Mouse (Mus musculus): ENCODE results near the gene Acr. TPM values are rescaled to one million over a fixed set of nuclear protein-coding genes. Genes with fewer than 3 reads are reported as not detected.

Acr gene
- polyA plus RNA-seq, 1 experiment from 2014 or later, result not detected

- 78% methylated on average over 8 of the region's 8 CpGs for WGBS
- Histone ChIP-seq H3K9ac (replicated peaks; ENCODE audit: low read length) (no peak overlapping the region), H3K4me3 (ENCODE audit: low read depth, low read length) (no peak overlapping the region), H3K9me3 (replicated peaks; ENCODE audit: control insufficient read depth, low read length) (no peaks in the 10 kb centered on the region), H3K27ac (replicated peaks; ENCODE audit: low read depth, low read length) (no peak overlapping the region), H3K4me1 (ENCODE audit: control insufficient read depth, insufficient read depth, low read length) (no peaks in the 10 kb centered on the region), H3K27me3 (ENCODE audit: control insufficient read depth, insufficient read depth, low read length) (no peaks in the 10 kb centered on the region), H3K36me3 (replicated peaks; ENCODE audit: control insufficient read depth, insufficient read depth, low read depth, low read length) (no peaks in the 10 kb centered on the region), H3K4me2 (ENCODE audit: low read depth, low read length) (no peak overlapping the region)
- ATAC-seq (replicated peaks; ENCODE audit: insufficient number of reproducible peaks, low FRiP score, low TSS enrichment, low read depth) (no peak), DNase-seq (ENCODE audit: low spot score) (no peak)
These were observed 4.0 kb downstream of the Acr start for GRCm38 (mm10) chr15:89572147-89572546.

- ATAC-seq (replicated peaks; ENCODE audit: insufficient number of reproducible peaks, low FRiP score, low TSS enrichment, low read depth) (no peak), DNase-seq (ENCODE audit: low spot score) (no peak)
- Histone ChIP-seq H3K36me3 (replicated peaks; ENCODE audit: control insufficient read depth, insufficient read depth, low read depth, low read length) (no peaks in the 10 kb centered on the region), H3K9me3 (replicated peaks; ENCODE audit: control insufficient read depth, low read length) (no peaks in the 10 kb centered on the region), H3K4me2 (ENCODE audit: low read depth, low read length) (no peak overlapping the region), H3K4me1 (ENCODE audit: control insufficient read depth, insufficient read depth, low read length) (no peaks in the 10 kb centered on the region), H3K4me3 (ENCODE audit: low read depth, low read length) (no peak overlapping the region), H3K27ac (replicated peaks; ENCODE audit: low read depth, low read length) (no peak overlapping the region), H3K9ac (replicated peaks; ENCODE audit: low read length) (no peak overlapping the region), H3K27me3 (ENCODE audit: control insufficient read depth, insufficient read depth, low read length) (no peaks in the 10 kb centered on the region)
- WGBS, result 85% methylated on average over 7 of the region's 7 CpGs
These were observed 14.4 kb downstream of the Acr start for GRCm38 (mm10) chr15:89582494-89582893.

- ATAC-seq (replicated peaks; ENCODE audit: insufficient number of reproducible peaks, low FRiP score, low TSS enrichment, low read depth) (no peak), DNase-seq (ENCODE audit: low spot score) (no peak)
- Histone ChIP-seq H3K27me3 (ENCODE audit: control insufficient read depth, insufficient read depth, low read length) (no peaks in the 10 kb centered on the region), H3K9ac (replicated peaks; ENCODE audit: low read length) (no peak overlapping the region), H3K9me3 (replicated peaks; ENCODE audit: control insufficient read depth, low read length) (no peaks in the 10 kb centered on the region), H3K4me1 (ENCODE audit: control insufficient read depth, insufficient read depth, low read length) (no peaks in the 10 kb centered on the region), H3K27ac (replicated peaks; ENCODE audit: low read depth, low read length) (no peak overlapping the region), H3K4me3 (ENCODE audit: low read depth, low read length) (no peak overlapping the region), H3K36me3 (replicated peaks; ENCODE audit: control insufficient read depth, insufficient read depth, low read depth, low read length) (no peaks in the 10 kb centered on the region), H3K4me2 (ENCODE audit: low read depth, low read length) (no peak overlapping the region)
- WGBS, result 87% methylated on average over 5 of the region's 5 CpGs
These were observed 17.0 kb downstream of the Acr start for GRCm38 (mm10) chr15:89585101-89585500.

GRCm38 (mm10) chr15:89585631-89586030, 17.5 kb downstream of the Acr start:
- Histone ChIP-seq H3K4me1 (ENCODE audit: control insufficient read depth, insufficient read depth, low read length) (no peaks in the 10 kb centered on the region), H3K27ac (replicated peaks; ENCODE audit: low read depth, low read length) (no peak overlapping the region), H3K36me3 (replicated peaks; ENCODE audit: control insufficient read depth, insufficient read depth, low read depth, low read length) (no peaks in the 10 kb centered on the region), H3K4me3 (ENCODE audit: low read depth, low read length) (no peak overlapping the region), H3K9me3 (replicated peaks; ENCODE audit: control insufficient read depth, low read length) (no peaks in the 10 kb centered on the region), H3K27me3 (ENCODE audit: control insufficient read depth, insufficient read depth, low read length) (no peaks in the 10 kb centered on the region), H3K4me2 (ENCODE audit: low read depth, low read length) (no peak overlapping the region), H3K9ac (replicated peaks; ENCODE audit: low read length) (no peak overlapping the region)
- DNase-seq (ENCODE audit: low spot score) (no peak), ATAC-seq (replicated peaks; ENCODE audit: insufficient number of reproducible peaks, low FRiP score, low TSS enrichment, low read depth) (no peak)
- WGBS, result 93% methylated on average over 11 of the region's 11 CpGs

- Histone ChIP-seq H3K9ac (replicated peaks; ENCODE audit: low read length) (no peak overlapping the region), H3K27ac (replicated peaks; ENCODE audit: low read depth, low read length) (no peak overlapping the region), H3K4me3 (ENCODE audit: low read depth, low read length) (no peak overlapping the region), H3K4me1 (ENCODE audit: control insufficient read depth, insufficient read depth, low read length) (no peaks in the 10 kb centered on the region), H3K36me3 (replicated peaks; ENCODE audit: control insufficient read depth, insufficient read depth, low read depth, low read length) (no peaks in the 10 kb centered on the region), H3K9me3 (replicated peaks; ENCODE audit: control insufficient read depth, low read length) (no peaks in the 10 kb centered on the region), H3K27me3 (ENCODE audit: control insufficient read depth, insufficient read depth, low read length) (no peaks in the 10 kb centered on the region), H3K4me2 (ENCODE audit: low read depth, low read length) (no peak overlapping the region)
- DNase-seq (ENCODE audit: low spot score) (no peak), ATAC-seq (replicated peaks; ENCODE audit: insufficient number of reproducible peaks, low FRiP score, low TSS enrichment, low read depth) (no peak)
- 86% methylated on average over 5 of the region's 5 CpGs for WGBS
These were observed 21.0 kb downstream of the Acr start for GRCm38 (mm10) chr15:89589146-89589545.

- peak overlapping the region; percentile 35; the same call in 1 of the 2 replicates for H3K27ac ChIP-seq (replicated peaks; ENCODE audit: low read depth, low read length)
- peak; percentile 8 for DNase-seq (ENCODE audit: low spot score)
- H3K4me2 ChIP-seq (ENCODE audit: low read depth, low read length), result peak overlapping the region; percentile 82
- H3K9me3 ChIP-seq (replicated peaks; ENCODE audit: control insufficient read depth, low read length), result no peaks in the 10 kb centered on the region
- WGBS, result 2% methylated on average over 30 of the region's 30 CpGs
- H3K4me1 ChIP-seq (ENCODE audit: control insufficient read depth, insufficient read depth, low read length), result no peaks in the 10 kb centered on the region
- peak overlapping the region; percentile 87 for H3K4me3 ChIP-seq (ENCODE audit: low read depth, low read length)
- no peaks in the 10 kb centered on the region for H3K36me3 ChIP-seq (replicated peaks; ENCODE audit: control insufficient read depth, insufficient read depth, low read depth, low read length)
- H3K9ac ChIP-seq (replicated peaks; ENCODE audit: low read length), result peak overlapping the region; percentile 74
- H3K27me3 ChIP-seq (ENCODE audit: control insufficient read depth, insufficient read depth, low read length), result no peaks in the 10 kb centered on the region
- ATAC-seq (replicated peaks; ENCODE audit: insufficient number of reproducible peaks, low FRiP score, low TSS enrichment, low read depth), result no peak
These were observed 23.2 kb downstream of the Acr start for GRCm38 (mm10) chr15:89591317-89591716.

GRCm38 (mm10) chr15:89591723-89592455, 23.8 kb downstream of the Acr start, which contains the start of gene Rabl2:
TSS of gene Rabl2 (minus strand) at chr15:89591923.
- Histone ChIP-seq H3K36me3 (replicated peaks; ENCODE audit: control insufficient read depth, insufficient read depth, low read depth, low read length) (no peaks in the 10 kb centered on the region), H3K4me3 (ENCODE audit: low read depth, low read length) (peak within 1 kb of the TSS; percentile 87), H3K27me3 (ENCODE audit: control insufficient read depth, insufficient read depth, low read length) (no peaks in the 10 kb centered on the region), H3K27ac (replicated peaks; ENCODE audit: low read depth, low read length) (peak within 1 kb of the TSS; percentile 35), H3K9ac (replicated peaks; ENCODE audit: low read length) (peak within 1 kb of the TSS; percentile 74), H3K4me2 (ENCODE audit: low read depth, low read length) (peak within 1 kb of the TSS; percentile 82), H3K4me1 (ENCODE audit: control insufficient read depth, insufficient read depth, low read length) (no peaks in the 10 kb centered on the region), H3K9me3 (replicated peaks; ENCODE audit: control insufficient read depth, low read length) (no peaks in the 10 kb centered on the region)
- ATAC-seq (replicated peaks; ENCODE audit: insufficient number of reproducible peaks, low FRiP score, low TSS enrichment, low read depth), result peak; percentile 96
- WGBS, result under 1% methylated on average over 35 of the region's 35 CpGs
- peak; percentile 93 for DNase-seq (ENCODE audit: low spot score)

GRCm38 (mm10) chr15:89592548-89592947, 24.4 kb downstream of the Acr start:
- DNase-seq (ENCODE audit: low spot score), result no peak
- no peaks in the 10 kb centered on the region for H3K27me3 ChIP-seq (ENCODE audit: control insufficient read depth, insufficient read depth, low read length)
- H3K4me2 ChIP-seq (ENCODE audit: low read depth, low read length), result no peak overlapping the region
- 44% methylated on average over 4 of the region's 4 CpGs for WGBS
- H3K9me3 ChIP-seq (replicated peaks; ENCODE audit: control insufficient read depth, low read length), result no peaks in the 10 kb centered on the region
- H3K4me3 ChIP-seq (ENCODE audit: low read depth, low read length), result no peak overlapping the region
- ATAC-seq (replicated peaks; ENCODE audit: insufficient number of reproducible peaks, low FRiP score, low TSS enrichment, low read depth), result peak; percentile 40
- H3K27ac ChIP-seq (replicated peaks; ENCODE audit: low read depth, low read length), result no peak overlapping the region
- no peak overlapping the region for H3K9ac ChIP-seq (replicated peaks; ENCODE audit: low read length)
- H3K36me3 ChIP-seq (replicated peaks; ENCODE audit: control insufficient read depth, insufficient read depth, low read depth, low read length), result no peaks in the 10 kb centered on the region
- H3K4me1 ChIP-seq (ENCODE audit: control insufficient read depth, insufficient read depth, low read length), result no peaks in the 10 kb centered on the region

Measured in embryonic facial prominence, embryonic 11.5 days (tissue).